ENCODE assay signal across 17 mouse cellular contexts in genomic region chr8:116268685-116269084, GRCm38 (mm10).
DNase-seq lines count a peak whose midpoint lies in the region; ATAC-seq and TF ChIP-seq lines count a peak whose summit lies in the region.
"Had no signal": no experiment of that assay in that cellular context is flagged by ENCODE, and none has a peak within 500 bp of the region (broad histone marks: within the 10 kb centered on the region; RNA-seq: fewer than 3 reads in every experiment).

No protein-coding gene starts in this region.

- ATAC-seq in granulocyte monocyte progenitor cell, adult 5-6 weeks (replicated peaks; ENCODE audit: poor library complexity, severe bottlenecking), result peak; percentile 61
- peak; percentile 76 for ATAC-seq in megakaryocyte, adult 5-6 weeks (ENCODE audit: poor library complexity, severe bottlenecking)
- no peak for ATAC-seq in hindbrain, postnatal 0 days
- ATAC-seq: activated CD4-positive, CD25-positive, alpha-beta regulatory T cell, adult 4 months; forebrain, embryonic 14.5 days; forebrain, embryonic 16.5 days; Patski had no signal

- H3K27ac ChIP-seq in small intestine, adult 2 months (ENCODE audit: insufficient read depth, low read depth, low read length), result peak overlapping the region; percentile 81
- no peak overlapping the region for H3K27ac ChIP-seq in hindbrain, postnatal 0 days
- H3K27ac ChIP-seq: embryonic facial prominence, embryonic 13.5 days; embryonic facial prominence, embryonic 15.5 days; forebrain, embryonic 10.5 days; forebrain, embryonic 12.5 days had no signal

- no peak overlapping the region for H3K4me2 ChIP-seq in hindbrain, postnatal 0 days (ENCODE audit: low read depth, low read length)
- H3K4me2 ChIP-seq: embryonic facial prominence, embryonic 13.5 days; embryonic facial prominence, embryonic 15.5 days; forebrain, embryonic 12.5 days had no signal

- TF ChIP-seq CTCF in small intestine, adult 2 months (IDR thresholded peaks at IDR 0.05; ENCODE audit: extremely low read depth, insufficient read length, insufficient replicate concordance, low read depth, low read length), result no peak
- no peak for TF ChIP-seq CTCF in hindbrain, postnatal 0 days (IDR thresholded peaks at IDR 0.05; ENCODE audit: low read depth)

- H3K9ac ChIP-seq in hindbrain, postnatal 0 days (replicated peaks; ENCODE audit: low read length), result no peak overlapping the region
- H3K9ac ChIP-seq: embryonic facial prominence, embryonic 13.5 days; embryonic facial prominence, embryonic 15.5 days; forebrain, embryonic 12.5 days had no signal

- H3K4me3 ChIP-seq in small intestine, adult 2 months (ENCODE audit: low read depth, low read length), result no peak overlapping the region
- no peak overlapping the region for H3K4me3 ChIP-seq in hindbrain, postnatal 0 days (ENCODE audit: low read length)
- H3K4me3 ChIP-seq: embryonic facial prominence, embryonic 13.5 days; embryonic facial prominence, embryonic 15.5 days; erythroblast, embryonic 14.5 days; forebrain, embryonic 10.5 days; forebrain, embryonic 12.5 days had no signal

- DNase-seq in spleen, postnatal 4 days (ENCODE audit: low spot score in 2 of 2), result no peak
- no peak for DNase-seq in gastrocnemius, postnatal 4 days (ENCODE audit: low spot score in 2 of 2)
- no peak for DNase-seq in hindbrain, postnatal 0 days (ENCODE audit: low spot score)
- DNase-seq: adrenal gland, adult 8-10 months; embryo, embryonic 11 days had no signal

- WGBS in small intestine, adult 2 months, result 86% methylated on average over 2 of the region's 2 CpGs
- WGBS in hindbrain, postnatal 0 days, result 74% methylated on average over 2 of the region's 2 CpGs

- H3K9me3 ChIP-seq in hindbrain, postnatal 0 days (ENCODE audit: low read length), result no peaks in the 10 kb centered on the region
- H3K9me3 ChIP-seq: embryonic facial prominence, embryonic 13.5 days; embryonic facial prominence, embryonic 15.5 days; forebrain, embryonic 10.5 days; forebrain, embryonic 12.5 days had no signal

- no peaks in the 10 kb centered on the region for H3K36me3 ChIP-seq in small intestine, adult 2 months (ENCODE audit: control insufficient read depth, insufficient read depth, low read length)
- H3K36me3 ChIP-seq in hindbrain, postnatal 0 days (ENCODE audit: insufficient read depth, low read length), result no peaks in the 10 kb centered on the region
- H3K36me3 ChIP-seq: embryonic facial prominence, embryonic 13.5 days; embryonic facial prominence, embryonic 15.5 days; forebrain, embryonic 10.5 days; forebrain, embryonic 12.5 days had no signal

- H3K4me1 ChIP-seq in small intestine, adult 2 months (ENCODE audit: control insufficient read depth, insufficient read depth, insufficient read length, low read length), result peaks cover 37% of the 10 kb centered on the region; the same call in 1 of the 2 replicates
- no peaks in the 10 kb centered on the region for H3K4me1 ChIP-seq in hindbrain, postnatal 0 days (ENCODE audit: insufficient read depth, low read length)
- H3K4me1 ChIP-seq: embryonic facial prominence, embryonic 15.5 days had no signal

- TF ChIP-seq POLR2A in small intestine, adult 2 months (IDR thresholded peaks at IDR 0.05; ENCODE audit: low read depth, low read length), result no peak

- H3K27me3 ChIP-seq in small intestine, adult 2 months (ENCODE audit: control insufficient read depth, insufficient read depth, low read length), result no peaks in the 10 kb centered on the region
- no peaks in the 10 kb centered on the region for H3K27me3 ChIP-seq in hindbrain, postnatal 0 days (ENCODE audit: insufficient read depth, low read length)
- H3K27me3 ChIP-seq: embryonic facial prominence, embryonic 13.5 days; embryonic facial prominence, embryonic 15.5 days had no signal
